ENCODE assay signal across 18 mouse cellular contexts in genomic region chr10:70458574-70459263, GRCm38 (mm10). TPM values are rescaled to one million over a fixed set of nuclear protein-coding genes. Genes with fewer than 3 reads are reported as not detected.
DNase-seq lines count a peak whose midpoint lies in the region; ATAC-seq and TF ChIP-seq lines count a peak whose summit lies in the region.
"Had no signal": no experiment of that assay in that cellular context is flagged by ENCODE, and none has a peak within 500 bp of the region (broad histone marks: within the 10 kb centered on the region; RNA-seq: fewer than 3 reads in every experiment).

No protein-coding gene starts in this region.

- TF ChIP-seq CTCF in hindbrain, postnatal 0 days (IDR thresholded peaks at IDR 0.05; ENCODE audit: low read depth), result no peak

- H3K9ac ChIP-seq in hindbrain, embryonic 11.5 days (ENCODE audit: low read depth, low read length), result no peak overlapping the region
- no peak overlapping the region for H3K9ac ChIP-seq in midbrain, embryonic 13.5 days (replicated peaks)
- no peak overlapping the region for H3K9ac ChIP-seq in midbrain, embryonic 11.5 days (ENCODE audit: low read length)
- H3K9ac ChIP-seq in forebrain, embryonic 13.5 days, result no peak overlapping the region
- no peak overlapping the region for H3K9ac ChIP-seq in hindbrain, postnatal 0 days (replicated peaks; ENCODE audit: low read length)
- H3K9ac ChIP-seq: liver, embryonic 15.5 days had no signal

- 0 out of 2 replicates have a peak, but pooled peaks cover 2% of the 10 kb centered on the region for H3K36me3 ChIP-seq in hindbrain, embryonic 11.5 days (ENCODE audit: control insufficient read depth, insufficient read depth, low read length)
- H3K36me3 ChIP-seq in hindbrain, embryonic 10.5 days, result peaks cover 59% of the 10 kb centered on the region
- H3K36me3 ChIP-seq in midbrain, embryonic 13.5 days, result peaks cover 88% of the 10 kb centered on the region
- no peaks in the 10 kb centered on the region for H3K36me3 ChIP-seq in midbrain, embryonic 11.5 days (ENCODE audit: control insufficient read depth, insufficient read depth, low read length)
- peaks cover 54% of the 10 kb centered on the region for H3K36me3 ChIP-seq in forebrain, embryonic 13.5 days (ENCODE audit: poor library complexity, severe bottlenecking)
- H3K36me3 ChIP-seq in hindbrain, postnatal 0 days (ENCODE audit: insufficient read depth, low read length), result peaks cover 11% of the 10 kb centered on the region
- H3K36me3 ChIP-seq: G1E; liver, embryonic 15.5 days had no signal

- no peak overlapping the region for H3K27ac ChIP-seq in hindbrain, embryonic 11.5 days (ENCODE audit: low read depth, low read length)
- H3K27ac ChIP-seq in hindbrain, embryonic 10.5 days, result no peak overlapping the region
- no peak overlapping the region for H3K27ac ChIP-seq in midbrain, embryonic 13.5 days
- H3K27ac ChIP-seq in midbrain, embryonic 11.5 days (ENCODE audit: low read depth, low read length), result no peak overlapping the region
- H3K27ac ChIP-seq in forebrain, embryonic 13.5 days, result peak overlapping the region; percentile 41; the same call in 1 of the 2 replicates
- no peak overlapping the region for H3K27ac ChIP-seq in hindbrain, postnatal 0 days
- H3K27ac ChIP-seq: heart, adult 2 months; liver, embryonic 15.5 days had no signal

- H3K27me3 ChIP-seq in hindbrain, embryonic 11.5 days (ENCODE audit: control insufficient read depth, insufficient read depth, low read length), result no peaks in the 10 kb centered on the region
- H3K27me3 ChIP-seq in hindbrain, embryonic 10.5 days (ENCODE audit: insufficient read depth, poor library complexity, severe bottlenecking), result no peaks in the 10 kb centered on the region
- no peaks in the 10 kb centered on the region for H3K27me3 ChIP-seq in midbrain, embryonic 13.5 days
- H3K27me3 ChIP-seq in midbrain, embryonic 11.5 days (ENCODE audit: control insufficient read depth, insufficient read depth, low read length), result no peaks in the 10 kb centered on the region
- no peaks in the 10 kb centered on the region for H3K27me3 ChIP-seq in forebrain, embryonic 13.5 days
- H3K27me3 ChIP-seq in hindbrain, postnatal 0 days (ENCODE audit: insufficient read depth, low read length), result no peaks in the 10 kb centered on the region
- H3K27me3 ChIP-seq: liver, embryonic 15.5 days had no signal

- no peak for DNase-seq in hindbrain, embryonic 11.5 days (ENCODE audit: low spot score)
- no peak for DNase-seq in hindbrain, embryonic 10.5 days (ENCODE audit: low spot score)
- DNase-seq in midbrain, embryonic 11.5 days (ENCODE audit: low spot score, missing footprints), result no peak
- DNase-seq in hindbrain, postnatal 0 days (ENCODE audit: low spot score), result no peak
- no peak for DNase-seq in right cerebral cortex, adult 18-20 months
- DNase-seq: adrenal gland, postnatal 14 days; heart, adult 2 months; heart, postnatal 10 days; lung, postnatal 14 days; right cerebral cortex, postnatal 4 days had no signal

- WGBS in hindbrain, embryonic 11.5 days, result 82% methylated on average over 11 of the region's 11 CpGs
- WGBS in hindbrain, embryonic 10.5 days, result 83% methylated on average over 11 of the region's 11 CpGs
- WGBS in midbrain, embryonic 13.5 days, result 72% methylated on average over 11 of the region's 11 CpGs
- WGBS in midbrain, embryonic 11.5 days, result 86% methylated on average over 11 of the region's 11 CpGs
- 41% methylated on average over 11 of the region's 11 CpGs for WGBS in forebrain, embryonic 13.5 days
- WGBS in hindbrain, postnatal 0 days, result 54% methylated on average over 11 of the region's 11 CpGs

- no peaks in the 10 kb centered on the region for H3K4me1 ChIP-seq in hindbrain, embryonic 11.5 days (replicated peaks; ENCODE audit: control insufficient read depth, insufficient read depth, low read length)
- no peaks in the 10 kb centered on the region for H3K4me1 ChIP-seq in hindbrain, embryonic 10.5 days (replicated peaks)
- no peaks in the 10 kb centered on the region for H3K4me1 ChIP-seq in midbrain, embryonic 13.5 days (replicated peaks)
- H3K4me1 ChIP-seq in midbrain, embryonic 11.5 days (ENCODE audit: control insufficient read depth, insufficient read depth, low read length), result no peaks in the 10 kb centered on the region
- peaks cover 9% of the 10 kb centered on the region; the same call in 1 of the 2 replicates for H3K4me1 ChIP-seq in forebrain, embryonic 13.5 days
- H3K4me1 ChIP-seq in hindbrain, postnatal 0 days (ENCODE audit: insufficient read depth, low read length), result no peaks in the 10 kb centered on the region
- H3K4me1 ChIP-seq: liver, embryonic 15.5 days had no signal

- H3K9me3 ChIP-seq in hindbrain, embryonic 11.5 days (ENCODE audit: control insufficient read depth, low read length), result no peaks in the 10 kb centered on the region
- H3K9me3 ChIP-seq in hindbrain, embryonic 10.5 days, result 0 out of 2 replicates have a peak, but pooled peaks cover 2% of the 10 kb centered on the region
- no peaks in the 10 kb centered on the region for H3K9me3 ChIP-seq in midbrain, embryonic 13.5 days
- H3K9me3 ChIP-seq in midbrain, embryonic 11.5 days (ENCODE audit: control insufficient read depth, low read length), result no peaks in the 10 kb centered on the region
- no peaks in the 10 kb centered on the region for H3K9me3 ChIP-seq in forebrain, embryonic 13.5 days (replicated peaks)
- H3K9me3 ChIP-seq in hindbrain, postnatal 0 days (ENCODE audit: low read length), result no peaks in the 10 kb centered on the region

- 0 out of 2 replicates have a peak, but pooled peaks have one; percentile 19 for ATAC-seq in hindbrain, embryonic 11.5 days (ENCODE audit: low FRiP score)
- peak; percentile 45; the same call in 1 of the 2 replicates for ATAC-seq in midbrain, embryonic 13.5 days
- ATAC-seq in midbrain, embryonic 11.5 days (ENCODE audit: low FRiP score), result no peak
- peak; percentile 99 for ATAC-seq in forebrain, embryonic 13.5 days
- ATAC-seq in hindbrain, postnatal 0 days, result peak; percentile 63; the same call in 1 of the 2 replicates
- ATAC-seq in megakaryocyte progenitor cell, adult 5-6 weeks (replicated peaks; ENCODE audit: poor library complexity), result no peak
- ATAC-seq: intestine, postnatal 0 days had no signal

- H3K4me2 ChIP-seq in hindbrain, embryonic 11.5 days (replicated peaks; ENCODE audit: low read depth, low read length), result no peak overlapping the region
- no peak overlapping the region for H3K4me2 ChIP-seq in midbrain, embryonic 13.5 days (replicated peaks)
- no peak overlapping the region for H3K4me2 ChIP-seq in midbrain, embryonic 11.5 days
- 0 out of 2 replicates have a peak overlapping the region, but pooled peaks have one; percentile 1 for H3K4me2 ChIP-seq in forebrain, embryonic 13.5 days
- no peak overlapping the region for H3K4me2 ChIP-seq in hindbrain, postnatal 0 days (ENCODE audit: low read depth, low read length)
- H3K4me2 ChIP-seq: liver, embryonic 15.5 days had no signal

- no peak overlapping the region for H3K4me3 ChIP-seq in hindbrain, embryonic 11.5 days (ENCODE audit: low read depth, low read length)
- no peak overlapping the region for H3K4me3 ChIP-seq in hindbrain, embryonic 10.5 days
- H3K4me3 ChIP-seq in midbrain, embryonic 13.5 days (replicated peaks), result no peak overlapping the region
- H3K4me3 ChIP-seq in midbrain, embryonic 11.5 days (ENCODE audit: low read depth, low read length), result no peak overlapping the region
- no peak overlapping the region for H3K4me3 ChIP-seq in forebrain, embryonic 13.5 days
- no peak overlapping the region for H3K4me3 ChIP-seq in hindbrain, postnatal 0 days (ENCODE audit: low read length)
- H3K4me3 ChIP-seq: heart, adult 2 months; liver, embryonic 15.5 days had no signal

RNA-seq across cellular contexts. Expression of gene Fam13c, which starts 18.4 kb away (rescaled TPM):
- 17.1 and 19.8 TPM in 2 replicates for polyA plus RNA-seq in hindbrain, embryonic 11.5 days (2014; fragmentation: Nextera tagmentation; extraction: Ambion mirVana)
- 9.6 and 13.7 TPM in 2 replicates for polyA plus RNA-seq in hindbrain, embryonic 10.5 days (2016; fragmentation: Nextera tagmentation; extraction: Ambion mirVana)
- 31.1 and 31.5 TPM in 2 replicates for polyA plus RNA-seq in midbrain, embryonic 13.5 days (2015; fragmentation: Nextera tagmentation; extraction: Ambion mirVana)
- 18.6 and 19.3 TPM in 2 replicates for polyA plus RNA-seq in midbrain, embryonic 11.5 days (2014; fragmentation: Nextera tagmentation; extraction: Ambion mirVana)
- polyA plus RNA-seq in forebrain, embryonic 13.5 days (2015; fragmentation: Nextera tagmentation; extraction: Ambion mirVana), result 20.2 and 21.1 TPM in 2 replicates
- total RNA-seq in hindbrain, postnatal 0 days (2014; rRNA removed), result 6.8 and 7.7 TPM in 2 replicates
- polyA plus RNA-seq in hindbrain, postnatal 0 days (2015; fragmentation: Nextera tagmentation; extraction: Ambion mirVana), result 18.3 and 18.8 TPM in 2 replicates
- total RNA-seq in megakaryocyte progenitor cell, adult 5-6 weeks (2015), result not detected in 2 replicates
- total RNA-seq in megakaryocyte progenitor cell, adult 5-6 weeks (2017), result not detected in 2 replicates
- total RNA-seq: common myeloid progenitor, adult 5-6 weeks; monocyte, adult 5-6 weeks had no signal
- polyA plus RNA-seq: G1E had no signal

Comparison
In these comparisons a context has a peak if more than half of its experiments do, and no peak if none do; other contexts are left out.
1. ATAC-seq: peak in hindbrain, embryonic 11.5 days (single experiment), midbrain, embryonic 13.5 days (single experiment), forebrain, embryonic 13.5 days (single experiment) and hindbrain, postnatal 0 days (single experiment); none in midbrain, embryonic 11.5 days (single experiment) and megakaryocyte progenitor cell, adult 5-6 weeks (single experiment).